19 mouse cellular contexts compared by ENCODE assay signal in the genomic region with DNA sequence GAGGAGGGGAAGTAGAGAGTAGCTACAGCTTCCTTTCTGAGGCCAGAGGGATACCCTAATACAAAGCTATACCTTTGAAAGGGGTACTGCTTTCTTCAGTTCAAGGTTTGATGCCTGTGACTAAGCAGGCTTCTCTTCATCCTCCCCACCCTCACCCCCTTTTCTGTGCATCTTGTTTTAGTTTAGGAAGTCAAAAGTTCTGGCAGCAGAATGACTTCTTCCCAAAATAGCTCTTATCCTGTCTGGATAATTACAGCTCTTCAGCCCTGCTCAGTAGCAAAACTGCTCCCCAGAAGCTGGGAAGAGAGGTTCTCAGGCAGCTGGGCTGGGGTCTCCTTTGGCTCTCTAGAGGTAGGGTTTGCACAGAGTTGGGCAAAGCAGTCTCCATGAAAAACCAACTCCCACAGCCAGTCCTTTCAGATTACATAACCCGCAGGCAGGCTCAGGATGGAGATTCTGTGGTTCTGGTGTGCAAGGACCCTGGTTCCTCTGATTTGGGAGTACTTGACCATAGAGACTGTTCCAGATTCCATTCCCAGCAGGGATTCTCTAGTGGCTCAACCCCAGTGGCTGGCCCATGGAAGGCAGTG. TPM values are rescaled to one million over a fixed set of nuclear protein-coding genes. Genes with fewer than 3 reads are reported as not detected.
A peak's percentile ranks its signal among the peaks of the same experiment; 100 is the strongest.
DNase-seq lines count a peak whose midpoint lies in the region; ATAC-seq and TF ChIP-seq lines count a peak whose summit lies in the region.
"Had no signal": no experiment of that assay in that cellular context is flagged by ENCODE, and none has a peak within 500 bp of the region (broad histone marks: within the 10 kb centered on the region; RNA-seq: fewer than 3 reads in every experiment).

No protein-coding gene starts in this region.

- no peak overlapping the region for H3K4me3 ChIP-seq in liver, adult 2 months (ENCODE audit: insufficient read depth, low read depth, low read length)
- H3K4me3 ChIP-seq in liver, embryonic 12.5 days, result no peak overlapping the region
- no peak overlapping the region for H3K4me3 ChIP-seq in cortical plate, adult 2 months (ENCODE audit: insufficient read depth, low read length)
- no peak overlapping the region for H3K4me3 ChIP-seq in olfactory bulb, adult 2 months (ENCODE audit: insufficient read depth, low read depth, low read length)
- H3K4me3 ChIP-seq: hindbrain, embryonic 12.5 days; megakaryocyte, embryonic 14.5 days had no signal

- 89% methylated on average over 1 of the region's 1 CpGs for WGBS in liver, adult 2 months
- WGBS in liver, embryonic 12.5 days (ENCODE audit: insufficient replicate concordance), result 80% methylated on average over 1 of the region's 1 CpGs
- 45% methylated on average over 1 of the region's 1 CpGs for WGBS in olfactory bulb, adult 2 months

- H3K27ac ChIP-seq in liver, adult 2 months (replicated peaks; ENCODE audit: insufficient read depth, low read depth, low read length), result peak overlapping the region; percentile 16; the same call in 1 of the 2 replicates
- H3K27ac ChIP-seq in liver, embryonic 12.5 days, result no peak overlapping the region
- 0 out of 2 replicates have a peak overlapping the region, but pooled peaks have one; percentile 17 for H3K27ac ChIP-seq in cortical plate, adult 2 months (ENCODE audit: insufficient read depth, low read length)
- peak overlapping the region; percentile 92 for H3K27ac ChIP-seq in olfactory bulb, adult 2 months (ENCODE audit: insufficient read depth, low read depth, low read length)
- H3K27ac ChIP-seq: hindbrain, embryonic 12.5 days had no signal

- TF ChIP-seq POLR2A in liver, adult 2 months (IDR thresholded peaks at IDR 0.05; ENCODE audit: extremely low read depth, insufficient read depth, low read length), result no peak
- TF ChIP-seq POLR2A in cortical plate, adult 2 months (IDR thresholded peaks at IDR 0.05; ENCODE audit: extremely low read depth, insufficient read depth, low read length), result no peak
- no peak for TF ChIP-seq POLR2A in olfactory bulb, adult 2 months (IDR thresholded peaks at IDR 0.05; ENCODE audit: insufficient read depth, low read depth, low read length)

- no peaks in the 10 kb centered on the region for H3K36me3 ChIP-seq in liver, adult 2 months (ENCODE audit: control insufficient read depth, insufficient read depth, low read length)
- no peaks in the 10 kb centered on the region for H3K36me3 ChIP-seq in liver, embryonic 12.5 days
- H3K36me3 ChIP-seq: G1E; hindbrain, embryonic 12.5 days had no signal

- H3K4me2 ChIP-seq in liver, embryonic 12.5 days, result no peak overlapping the region
- H3K4me2 ChIP-seq: hindbrain, embryonic 12.5 days; lung, embryonic 14.5 days had no signal

- no peaks in the 10 kb centered on the region for H3K27me3 ChIP-seq in liver, adult 2 months (ENCODE audit: control insufficient read depth, insufficient read depth, low read length)
- H3K27me3 ChIP-seq in liver, embryonic 12.5 days (replicated peaks), result peaks cover 10% of the 10 kb centered on the region

- no peaks in the 10 kb centered on the region for H3K79me2 ChIP-seq in liver, adult 2 months (ENCODE audit: control insufficient read depth, insufficient read depth, low read length)

- no peak overlapping the region for H3K9ac ChIP-seq in liver, adult 2 months (ENCODE audit: low read depth, low read length)
- H3K9ac ChIP-seq in liver, embryonic 12.5 days, result no peak overlapping the region
- H3K9ac ChIP-seq: hindbrain, embryonic 12.5 days; lung, embryonic 14.5 days had no signal

- DNase-seq in heart, adult 8-10 months (ENCODE audit: low spot score), result peak; percentile 50
- DNase-seq in heart, postnatal 14 days, result no peak
- peak; percentile 30 for DNase-seq in liver, adult 2 months (ENCODE audit: extremely low read depth, low read depth, low spot score)
- DNase-seq in cerebellum, adult 11-12 months, result no peak
- DNase-seq: adrenal gland, postnatal 10 days; cerebellum, postnatal 10 days; layer of hippocampus, postnatal 36 days; lung, embryonic 14.5 days; right cerebral cortex, postnatal 25 days had no signal

- TF ChIP-seq CTCF in liver, adult 2 months (IDR thresholded peaks at IDR 0.05; ENCODE audit: low read depth, low read length), result no peak
- no peak for TF ChIP-seq CTCF in cortical plate, adult 2 months (IDR thresholded peaks at IDR 0.05; ENCODE audit: extremely low read depth, insufficient read depth, low read length)
- no peak for TF ChIP-seq CTCF in olfactory bulb, adult 2 months (IDR thresholded peaks at IDR 0.05; ENCODE audit: insufficient read depth, low read depth, low read length)

- ATAC-seq in liver, embryonic 12.5 days, result no peak
- ATAC-seq: intestine, postnatal 0 days had no signal

- H3K9me3 ChIP-seq in liver, embryonic 12.5 days (replicated peaks), result no peaks in the 10 kb centered on the region
- H3K9me3 ChIP-seq: G1E; hindbrain, embryonic 12.5 days had no signal

- intact Hi-C loops in heart, postnatal 14 days (cut with DNase I), result no loop called here

- 0 out of 2 replicates have a peak, but pooled peaks cover 3% of the 10 kb centered on the region for H3K4me1 ChIP-seq in liver, adult 2 months (ENCODE audit: control insufficient read depth, insufficient read depth, low read length)
- 0 out of 2 replicates have a peak, but pooled peaks cover 14% of the 10 kb centered on the region for H3K4me1 ChIP-seq in liver, embryonic 12.5 days
- H3K4me1 ChIP-seq in cortical plate, adult 2 months (ENCODE audit: control insufficient read depth, insufficient read depth, low read length), result peaks cover 4% of the 10 kb centered on the region; the same call in 1 of the 2 replicates
- H3K4me1 ChIP-seq in olfactory bulb, adult 2 months (ENCODE audit: control insufficient read depth, insufficient read depth, low read length), result peaks cover 43% of the 10 kb centered on the region

RNA-seq across cellular contexts. Expression of a gene that starts 2.8 kb away (rescaled TPM):
- total RNA-seq in heart, adult 8-10 months (2022), result 10 to 100 TPM; 36.5 to 54.5 (median 37.7) TPM
- total RNA-seq in heart, postnatal 14 days (2021), result 10 to 100 TPM; 70.3 to 70.8 TPM
- 10.8 and 11.5 TPM in 2 replicates for total RNA-seq in liver, adult 2 months (2014; rRNA removed)
- polyA plus RNA-seq in liver, adult 2 months (2012; rRNA removed), result 10.8 and 11.7 TPM in 2 replicates
- polyA plus RNA-seq in liver, embryonic 12.5 days (2016; fragmentation: Nextera tagmentation; extraction: Ambion mirVana), result 10.0 and 10.1 TPM in 2 replicates
- polyA plus RNA-seq in cortical plate, adult 2 months (2012; rRNA removed), result 424 and 429 TPM in 2 replicates
- polyA plus RNA-seq in olfactory bulb, adult 2 months (2012; ENCODE audit: insufficient read depth, insufficient read length, low replicate concordance, missing spikeins), result not detected in 2 replicates

RNA-seq across cellular contexts. Expression of a gene that starts 5.0 kb away (rescaled TPM):
- total RNA-seq in heart, adult 8-10 months (2022), result not detected
- not detected for total RNA-seq in heart, postnatal 14 days (2021)
- not detected in 2 replicates for total RNA-seq in liver, adult 2 months (2014; rRNA removed)
- polyA plus RNA-seq in liver, adult 2 months (2012; rRNA removed), result 0.04 TPM in 1 of 2 replicates, not detected in the other
- polyA plus RNA-seq in liver, embryonic 12.5 days (2016; fragmentation: Nextera tagmentation; extraction: Ambion mirVana), result not detected in 2 replicates
- polyA plus RNA-seq in cortical plate, adult 2 months (2012; rRNA removed), result 0.06 and 0.13 TPM in 2 replicates
- not detected in 2 replicates for polyA plus RNA-seq in olfactory bulb, adult 2 months (2012; ENCODE audit: insufficient read depth, insufficient read length, low replicate concordance, missing spikeins)
- total RNA-seq: adrenal gland, postnatal 10 days; layer of hippocampus, postnatal 36 days; midbrain, postnatal 0 days had no signal
- polyA plus RNA-seq: G1E; hindbrain, embryonic 12.5 days; intestine, postnatal 0 days; limb, embryonic 11.5 days; lung, embryonic 14.5 days; midbrain, postnatal 0 days; neural tube, embryonic 11.5 days had no signal

RNA-seq across cellular contexts. Expression of a gene that starts 20.5 kb away (rescaled TPM):
- 10 to 100 TPM; 20.6 to 25.1 (median 23.0) TPM for total RNA-seq in heart, adult 8-10 months (2022)
- 10 to 100 TPM; 16.0 to 22.9 TPM for total RNA-seq in heart, postnatal 14 days (2021)
- 13.4 and 18.6 TPM in 2 replicates for total RNA-seq in liver, adult 2 months (2014; rRNA removed)
- 18.1 and 22.9 TPM in 2 replicates for polyA plus RNA-seq in liver, adult 2 months (2012; rRNA removed)
- polyA plus RNA-seq in liver, embryonic 12.5 days (2016; fragmentation: Nextera tagmentation; extraction: Ambion mirVana), result 17.5 and 19.3 TPM in 2 replicates
- 46.0 and 47.0 TPM in 2 replicates for polyA plus RNA-seq in cortical plate, adult 2 months (2012; rRNA removed)
- polyA plus RNA-seq in olfactory bulb, adult 2 months (2012; ENCODE audit: insufficient read depth, insufficient read length, low replicate concordance, missing spikeins), result not detected in 2 replicates

RNA-seq across cellular contexts. Expression of a gene that starts 45.5 kb away (rescaled TPM):
- total RNA-seq in heart, adult 8-10 months (2022), result under 1 TPM in 2 of 4 experiments, not detected in 2; 0.05 to 0.06 TPM
- under 1 TPM in 1 of 2 experiments, not detected in 1; 0.07 TPM for total RNA-seq in heart, postnatal 14 days (2021)
- total RNA-seq in liver, adult 2 months (2014; rRNA removed), result 0.07 and 0.09 TPM in 2 replicates
- polyA plus RNA-seq in liver, adult 2 months (2012; rRNA removed), result 0.05 TPM in 1 of 2 replicates, not detected in the other
- polyA plus RNA-seq in liver, embryonic 12.5 days (2016; fragmentation: Nextera tagmentation; extraction: Ambion mirVana), result 0.02 and 0.05 TPM in 2 replicates
- polyA plus RNA-seq in cortical plate, adult 2 months (2012; rRNA removed), result 0.40 and 0.42 TPM in 2 replicates
- not detected in 2 replicates for polyA plus RNA-seq in olfactory bulb, adult 2 months (2012; ENCODE audit: insufficient read depth, insufficient read length, low replicate concordance, missing spikeins)
- polyA plus RNA-seq: G1E; intestine, postnatal 0 days had no signal

Comparison
In these comparisons a context has a peak if more than half of its experiments do, and no peak if none do; other contexts are left out.
1. DNase-seq: peak in heart, adult 8-10 months (single experiment) and liver, adult 2 months (single experiment); none in heart, postnatal 14 days (0 of 2) and cerebellum, adult 11-12 months (single experiment).
2. RNA of a gene that starts 2.8 kb away (polyA plus RNA-seq): 424 to 429 TPM in cortical plate, adult 2 months; 10.8 to 11.7 TPM in liver, adult 2 months, 10.0 to 10.1 TPM in liver, embryonic 12.5 days and not detected in olfactory bulb, adult 2 months; every median in the first group is over 10 times any median in the second.